Mouse (Mus musculus): ENCODE results near the gene Fbxl5. TPM values are rescaled to one million over a fixed set of nuclear protein-coding genes. Genes with fewer than 3 reads are reported as not detected.

Fbxl5 gene
- polyA plus RNA-seq, 1 experiment from 2014 or later, result 65.0 TPM

GRCm38 (mm10) chr5:43776407-43776806 is 45.0 kb downstream of the Fbxl5 start:
- peaks cover 36% of the 10 kb centered on the region for H3K4me1 ChIP-seq (replicated peaks)
- H3K9me3 ChIP-seq, result no peaks in the 10 kb centered on the region
- H3K4me3 ChIP-seq, result no peak overlapping the region
- H3K27ac ChIP-seq (replicated peaks), result no peak overlapping the region
- no peak overlapping the region for H3K4me2 ChIP-seq
- H3K27me3 ChIP-seq, result no peaks in the 10 kb centered on the region
- ATAC-seq (ENCODE audit: low read depth), result no peak
- H3K36me3 ChIP-seq, result no peaks in the 10 kb centered on the region
- no peak overlapping the region for H3K9ac ChIP-seq

- Histone ChIP-seq H3K4me2 (no peak overlapping the region), H3K36me3 (peaks cover 28% of the 10 kb centered on the region), H3K27ac (replicated peaks) (no peak overlapping the region), H3K27me3 (no peaks in the 10 kb centered on the region), H3K4me1 (replicated peaks) (peaks cover 5% of the 10 kb centered on the region), H3K9me3 (no peaks in the 10 kb centered on the region), H3K4me3 (no peak overlapping the region), H3K9ac (no peak overlapping the region)
- WGBS, result 86% methylated on average over 3 of the region's 3 CpGs
- no peak for ATAC-seq (ENCODE audit: low read depth)
Measured at GRCm38 (mm10) chr5:43771555-43771954, 49.9 kb downstream of the Fbxl5 start.

- no peak overlapping the region for H3K4me3 ChIP-seq
- H3K27me3 ChIP-seq, result no peaks in the 10 kb centered on the region
- WGBS, result 92% methylated on average over 3 of the region's 3 CpGs
- H3K4me2 ChIP-seq, result no peak overlapping the region
- no peaks in the 10 kb centered on the region for H3K9me3 ChIP-seq
- peaks cover 31% of the 10 kb centered on the region for H3K36me3 ChIP-seq
- no peaks in the 10 kb centered on the region for H3K4me1 ChIP-seq (replicated peaks)
- H3K27ac ChIP-seq (replicated peaks), result no peak overlapping the region
- no peak for ATAC-seq (ENCODE audit: low read depth)
- H3K9ac ChIP-seq, result no peak overlapping the region
Measured at GRCm38 (mm10) chr5:43770618-43771354, 50.7 kb downstream of the Fbxl5 start.

- Histone ChIP-seq H3K9ac (no peak overlapping the region), H3K4me1 (replicated peaks) (no peaks in the 10 kb centered on the region), H3K36me3 (peaks cover 13% of the 10 kb centered on the region; the same call in 1 of the 2 replicates), H3K27ac (replicated peaks) (no peak overlapping the region), H3K4me3 (no peak overlapping the region), H3K9me3 (no peaks in the 10 kb centered on the region), H3K4me2 (no peak overlapping the region), H3K27me3 (no peaks in the 10 kb centered on the region)
- ATAC-seq (ENCODE audit: low read depth), result no peak
- WGBS, result 88% methylated on average over 3 of the region's 3 CpGs
Measured at GRCm38 (mm10) chr5:43749092-43749491, 72.3 kb downstream of the Fbxl5 start.

GRCm38 (mm10) chr5:43748039-43748438 is 73.4 kb downstream of the Fbxl5 start:
- Histone ChIP-seq H3K27me3 (no peaks in the 10 kb centered on the region), H3K9me3 (no peaks in the 10 kb centered on the region), H3K4me2 (no peak overlapping the region), H3K36me3 (peaks cover 12% of the 10 kb centered on the region; the same call in 1 of the 2 replicates), H3K27ac (replicated peaks) (no peak overlapping the region), H3K4me3 (no peak overlapping the region), H3K9ac (no peak overlapping the region), H3K4me1 (replicated peaks) (no peaks in the 10 kb centered on the region)
- ATAC-seq (ENCODE audit: low read depth), result no peak
- 91% methylated on average over 4 of the region's 4 CpGs for WGBS

- 65% methylated on average over 5 of the region's 5 CpGs for WGBS
- H3K4me1 ChIP-seq (replicated peaks), result no peaks in the 10 kb centered on the region
- no peak overlapping the region for H3K4me2 ChIP-seq
- no peak overlapping the region for H3K27ac ChIP-seq (replicated peaks)
- no peak overlapping the region for H3K4me3 ChIP-seq
- no peak overlapping the region for H3K9ac ChIP-seq
- no peaks in the 10 kb centered on the region for H3K9me3 ChIP-seq
- peaks cover 17% of the 10 kb centered on the region for H3K36me3 ChIP-seq
- no peak for ATAC-seq (ENCODE audit: low read depth)
- H3K27me3 ChIP-seq, result no peaks in the 10 kb centered on the region
Measured at GRCm38 (mm10) chr5:43745156-43745555, 76.3 kb downstream of the Fbxl5 start.

- WGBS, result 100% methylated on average over 1 of the region's 1 CpGs
- H3K4me1 ChIP-seq (replicated peaks), result no peaks in the 10 kb centered on the region
- H3K36me3 ChIP-seq, result peaks cover 16% of the 10 kb centered on the region
- no peaks in the 10 kb centered on the region for H3K9me3 ChIP-seq
- H3K27ac ChIP-seq (replicated peaks), result no peak overlapping the region
- no peak overlapping the region for H3K9ac ChIP-seq
- ATAC-seq (ENCODE audit: low read depth), result no peak
- H3K4me2 ChIP-seq, result no peak overlapping the region
- no peak overlapping the region for H3K4me3 ChIP-seq
- no peaks in the 10 kb centered on the region for H3K27me3 ChIP-seq
Measured at GRCm38 (mm10) chr5:43744187-43744586, 77.3 kb downstream of the Fbxl5 start.

- H3K4me3 ChIP-seq, result no peak overlapping the region
- H3K36me3 ChIP-seq, result peaks cover 21% of the 10 kb centered on the region
- WGBS, result 69% methylated on average over 8 of the region's 8 CpGs
- no peaks in the 10 kb centered on the region for H3K27me3 ChIP-seq
- H3K9me3 ChIP-seq, result no peaks in the 10 kb centered on the region
- no peak for ATAC-seq (ENCODE audit: low read depth)
- no peak overlapping the region for H3K27ac ChIP-seq (replicated peaks)
- H3K4me1 ChIP-seq (replicated peaks), result no peaks in the 10 kb centered on the region
- no peak overlapping the region for H3K4me2 ChIP-seq
- no peak overlapping the region for H3K9ac ChIP-seq
Measured at GRCm38 (mm10) chr5:43732381-43732780, 89.1 kb downstream of the Fbxl5 start.

- no peaks in the 10 kb centered on the region for H3K4me1 ChIP-seq (replicated peaks)
- no peaks in the 10 kb centered on the region for H3K27me3 ChIP-seq
- H3K9me3 ChIP-seq, result no peaks in the 10 kb centered on the region
- H3K9ac ChIP-seq, result no peak overlapping the region
- no peak overlapping the region for H3K4me3 ChIP-seq
- H3K4me2 ChIP-seq, result no peak overlapping the region
- no peak for ATAC-seq (ENCODE audit: low read depth)
- WGBS, result 85% methylated on average over 11 of the region's 11 CpGs
- H3K27ac ChIP-seq (replicated peaks), result no peak overlapping the region
- H3K36me3 ChIP-seq, result peaks cover 18% of the 10 kb centered on the region
Measured at GRCm38 (mm10) chr5:43728375-43729165, 92.9 kb downstream of the Fbxl5 start.

GRCm38 (mm10) chr5:43723830-43724229 is 97.6 kb downstream of the Fbxl5 start:
- Histone ChIP-seq H3K4me2 (no peak overlapping the region), H3K36me3 (peaks cover 29% of the 10 kb centered on the region), H3K4me3 (no peak overlapping the region), H3K27ac (replicated peaks) (no peak overlapping the region), H3K27me3 (no peaks in the 10 kb centered on the region), H3K4me1 (replicated peaks) (no peaks in the 10 kb centered on the region), H3K9me3 (no peaks in the 10 kb centered on the region), H3K9ac (no peak overlapping the region)
- 82% methylated on average over 7 of the region's 7 CpGs for WGBS
- ATAC-seq (ENCODE audit: low read depth), result no peak

GRCm38 (mm10) chr5:43722452-43722783 is 99.0 kb downstream of the Fbxl5 start:
- ATAC-seq (ENCODE audit: low read depth), result no peak
- Histone ChIP-seq H3K9me3 (no peaks in the 10 kb centered on the region), H3K36me3 (peaks cover 42% of the 10 kb centered on the region), H3K9ac (no peak overlapping the region), H3K4me2 (no peak overlapping the region), H3K27ac (replicated peaks) (no peak overlapping the region), H3K27me3 (no peaks in the 10 kb centered on the region), H3K4me3 (no peak overlapping the region), H3K4me1 (replicated peaks) (no peaks in the 10 kb centered on the region)
- WGBS, result 90% methylated on average over 6 of the region's 6 CpGs

- H3K9ac ChIP-seq, result no peak overlapping the region
- H3K4me3 ChIP-seq, result no peak overlapping the region
- no peak overlapping the region for H3K27ac ChIP-seq (replicated peaks)
- H3K36me3 ChIP-seq, result peaks cover 47% of the 10 kb centered on the region
- no peak for ATAC-seq (ENCODE audit: low read depth)
- H3K9me3 ChIP-seq, result no peaks in the 10 kb centered on the region
- H3K4me2 ChIP-seq, result no peak overlapping the region
- no peaks in the 10 kb centered on the region for H3K4me1 ChIP-seq (replicated peaks)
- WGBS, result 73% methylated on average over 5 of the region's 5 CpGs
- H3K27me3 ChIP-seq, result no peaks in the 10 kb centered on the region
Measured at GRCm38 (mm10) chr5:43721538-43722451, 99.6 kb downstream of the Fbxl5 start.

All from neural tube, embryonic 13.5 days (tissue).